Mouse (Mus musculus): ENCODE measurements around the gene Wdr35. TPM values are rescaled to one million over a fixed set of nuclear protein-coding genes. Genes with fewer than 3 reads are reported as not detected.

Gene Wdr35
- total RNA-seq, 1 experiment from 2014 or later: 12.6 TPM

- peak; percentile 87 for DNase-seq
Observed at GRCm38 (mm10) chr12:9052075-9052829, 78.6 kb downstream of the Wdr35 start.

GRCm38 (mm10) chr12:9053345-9053744 is 79.7 kb downstream of the Wdr35 start:
- no peak for DNase-seq

GRCm38 (mm10) chr12:9054012-9054411 is 80.3 kb downstream of the Wdr35 start:
- peak; percentile 72 for DNase-seq

- no peak for DNase-seq
Observed at GRCm38 (mm10) chr12:9055269-9055668, 81.6 kb downstream of the Wdr35 start.

GRCm38 (mm10) chr12:9059502-9059901 is 85.8 kb downstream of the Wdr35 start:
- DNase-seq: no peak

GRCm38 (mm10) chr12:9059965-9060364 is 86.3 kb downstream of the Wdr35 start:
- DNase-seq: no peak

- no peak for DNase-seq
Observed at GRCm38 (mm10) chr12:9063611-9064010, 89.9 kb downstream of the Wdr35 start.

- DNase-seq: no peak
Observed at GRCm38 (mm10) chr12:9071058-9071457, 97.4 kb downstream of the Wdr35 start.

GRCm38 (mm10) chr12:9071493-9071892 is 97.8 kb downstream of the Wdr35 start:
- no peak for DNase-seq

- DNase-seq: no peak
Observed at GRCm38 (mm10) chr12:9077554-9078125, 103.9 kb downstream of the Wdr35 start.

Other genes with a start within 250 kb of the Wdr35 start
- gene Sdc1, start 202.6 kb upstream of the Wdr35 start, total RNA-seq (2021): 14.9 and 29.0 TPM in 2 replicates
- gene Laptm4a, start 52.2 kb upstream of the Wdr35 start, total RNA-seq (2021): 378 and 379 TPM in 2 replicates
- gene Matn3, start 26.0 kb upstream of the Wdr35 start, total RNA-seq (2021): not detected in 2 replicates
- 14.5 and 15.6 TPM in 2 replicates for gene Ttc32, start 56.1 kb downstream of the Wdr35 start, total RNA-seq (2021)